Mouse (Mus musculus) megakaryocyte, embryonic 14.5 days (primary cell): ENCODE data around the gene Shc2.

ENCODE experiments used
- FLI1 ChIP-seq: IDR thresholded peaks from 2 replicates; pipeline ENCODE4 v1.6.1; 2012; ENCODE audit warnings: low read length, inconsistent platforms, mixed read lengths
- GATA1 ChIP-seq: IDR thresholded peaks from 3 replicates; pipeline ENCODE4 v1.6.1; 2012; ENCODE audit warnings: mixed read lengths, low read length, inconsistent platforms, borderline replicate concordance

GRCm38 (mm10) chr10:79573611-79574010 lies 64.1 kb downstream of the Shc2 start:
- TF ChIP-seq GATA1 (no peak), FLI1 (no peak)
